Mouse (Mus musculus) erythroblast, embryonic 14.5 days (primary cell): ENCODE data around the gene Pusl1. TPM values are rescaled to one million over a fixed set of nuclear protein-coding genes. Genes with fewer than 3 reads are reported as not detected.

Experiments
- H3K27me3 ChIP-seq: 2 replicates; pipeline ENCODE4 v1.6.1; 2012; ENCODE audit warnings: inconsistent platforms; ENCODE audit not compliant: control insufficient read depth
- H3K36me3 ChIP-seq: 2 replicates; pipeline ENCODE4 v1.6.1; 2012; ENCODE audit warnings: mild to moderate bottlenecking, inconsistent platforms; ENCODE audit not compliant: control insufficient read depth
- H3K4me1 ChIP-seq: 2 replicates; pipeline ENCODE4 v1.6.1; 2012; ENCODE audit warnings: inconsistent platforms; ENCODE audit not compliant: control insufficient read depth
- H3K4me3 ChIP-seq: replicated peaks from 2 replicates; pipeline ENCODE3; 2012; ENCODE audit warnings: moderate library complexity, mild to moderate bottlenecking, inconsistent platforms
- H3K9me3 ChIP-seq: 2 replicates; pipeline ENCODE4 v1.6.1; 2012; ENCODE audit warnings: low read length, inconsistent platforms, mixed read lengths; ENCODE audit not compliant: control insufficient read depth
- GATA1 ChIP-seq: IDR thresholded peaks from 2 replicates; pipeline ENCODE4 v1.6.1; 2012; ENCODE audit warnings: low read length, inconsistent platforms, mixed read lengths
- TAL1 ChIP-seq: IDR thresholded peaks from 3 replicates; pipeline ENCODE4 v1.6.1; 2012; ENCODE audit warnings: low read length, inconsistent platforms, mixed read lengths
- polyA plus RNA-seq: library from polyadenylated mRNA; stranded (reverse); fragments of >175 nt; gene quantifications from 2 replicates; pipeline ENCODE4 v1.2.3, GENCODE M21; 2012

Pusl1 gene
- polyA plus RNA-seq: 2.1 and 3.5 TPM in 2 replicates

- peaks cover 57% of the 10 kb centered on the region for H3K36me3 ChIP-seq
- peaks cover 58% of the 10 kb centered on the region for H3K4me1 ChIP-seq
- no peaks in the 10 kb centered on the region for H3K27me3 ChIP-seq
- H3K4me3 ChIP-seq: peak within 1 kb of the TSS; percentile 89
- TF ChIP-seq TAL1 (no peak), GATA1 (no peak)
- no peaks in the 10 kb centered on the region for H3K9me3 ChIP-seq
These were observed at the start of gene Pusl1, which contains the start of gene Acap3 for GRCm38 (mm10) chr4:155891551-155892001. Pusl1 (minus strand) TSS chr4:155891781. Acap3 (plus strand) TSS chr4:155891822.

GRCm38 (mm10) chr4:155932031-155932430, 40.5 kb upstream of the Pusl1 start:
- Histone ChIP-seq H3K4me3 (no peak overlapping the region), H3K27me3 (peaks cover 21% of the 10 kb centered on the region), H3K36me3 (no peaks in the 10 kb centered on the region), H3K9me3 (no peaks in the 10 kb centered on the region), H3K4me1 (peaks cover 2% of the 10 kb centered on the region)
- no peak for TF ChIP-seq GATA1
- TF ChIP-seq TAL1: no peak

- TF ChIP-seq GATA1 (no peak), TAL1 (no peak)
These were observed 17.2 kb upstream of the Pusl1 start for GRCm38 (mm10) chr4:155908751-155909150.

GRCm38 (mm10) chr4:155908281-155908680, 16.7 kb upstream of the Pusl1 start:
- no peaks in the 10 kb centered on the region for H3K27me3 ChIP-seq
- peaks cover 41% of the 10 kb centered on the region for H3K36me3 ChIP-seq
- no peaks in the 10 kb centered on the region for H3K4me1 ChIP-seq
- no peak overlapping the region for H3K4me3 ChIP-seq
- H3K9me3 ChIP-seq: no peaks in the 10 kb centered on the region
- TF ChIP-seq GATA1: no peak
- TF ChIP-seq TAL1: no peak

More at GRCm38 (mm10) chr4:155908751-155909150, 17.2 kb upstream of the Pusl1 start:
- peaks cover 36% of the 10 kb centered on the region for H3K36me3 ChIP-seq
- H3K27me3 ChIP-seq: no peaks in the 10 kb centered on the region
- H3K9me3 ChIP-seq: no peaks in the 10 kb centered on the region
- no peaks in the 10 kb centered on the region for H3K4me1 ChIP-seq
- H3K4me3 ChIP-seq: no peak overlapping the region

DNA sequence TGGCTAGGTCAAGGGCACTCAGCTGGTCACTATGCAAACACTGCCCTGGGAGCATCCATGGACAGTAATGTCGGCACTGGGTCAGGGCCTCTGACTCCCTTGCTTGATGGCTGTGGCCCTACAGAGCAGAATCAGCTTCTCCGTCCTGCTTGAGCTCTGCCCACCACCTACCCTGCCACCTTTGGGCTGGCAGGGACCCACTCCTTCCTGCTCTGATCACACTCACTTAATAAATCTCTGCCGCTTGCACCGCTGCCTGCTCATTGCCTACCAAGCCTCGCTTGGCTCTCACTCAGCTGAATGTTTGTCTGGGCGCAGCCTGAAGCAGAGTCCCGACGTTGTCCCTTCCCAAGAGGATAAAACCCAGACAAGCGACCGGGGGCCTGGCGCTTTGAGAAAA, 15.4 kb upstream of the Pusl1 start:
- no peaks in the 10 kb centered on the region for H3K27me3 ChIP-seq
- no peak for TF ChIP-seq GATA1
- TF ChIP-seq TAL1: no peak
- no peaks in the 10 kb centered on the region for H3K4me1 ChIP-seq
- H3K36me3 ChIP-seq: peaks cover 54% of the 10 kb centered on the region
- no peak overlapping the region for H3K4me3 ChIP-seq
- H3K9me3 ChIP-seq: no peaks in the 10 kb centered on the region

GRCm38 (mm10) chr4:155906125-155906524, 14.5 kb upstream of the Pusl1 start:
- Histone ChIP-seq H3K36me3 (peaks cover 63% of the 10 kb centered on the region), H3K9me3 (no peaks in the 10 kb centered on the region), H3K4me1 (no peaks in the 10 kb centered on the region), H3K27me3 (no peaks in the 10 kb centered on the region), H3K4me3 (no peak overlapping the region)
- no peak for TF ChIP-seq TAL1
- TF ChIP-seq GATA1: no peak

DNA sequence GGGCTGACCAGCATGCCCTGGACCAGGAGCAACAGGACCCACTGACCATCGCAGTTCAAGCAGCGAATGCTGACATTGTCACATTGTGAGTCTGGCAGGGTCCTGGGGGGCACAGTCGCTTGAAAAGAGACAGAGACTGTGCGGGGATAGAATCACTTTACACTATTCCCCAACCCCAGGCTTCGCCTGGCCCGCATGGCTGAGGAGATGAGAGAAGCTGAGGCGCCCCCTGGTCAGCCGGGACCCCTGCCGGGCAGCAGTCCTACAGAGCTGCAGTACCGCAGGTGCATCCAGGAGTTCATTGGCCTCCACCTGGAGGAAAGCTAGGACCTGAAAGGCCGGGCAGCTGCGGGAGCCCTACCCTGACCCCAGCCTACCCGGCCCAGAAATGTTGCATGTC, 14.1 kb upstream of the Pusl1 start:
- peaks cover 68% of the 10 kb centered on the region for H3K36me3 ChIP-seq
- TF ChIP-seq GATA1: no peak
- H3K4me1 ChIP-seq: no peaks in the 10 kb centered on the region

DNA sequence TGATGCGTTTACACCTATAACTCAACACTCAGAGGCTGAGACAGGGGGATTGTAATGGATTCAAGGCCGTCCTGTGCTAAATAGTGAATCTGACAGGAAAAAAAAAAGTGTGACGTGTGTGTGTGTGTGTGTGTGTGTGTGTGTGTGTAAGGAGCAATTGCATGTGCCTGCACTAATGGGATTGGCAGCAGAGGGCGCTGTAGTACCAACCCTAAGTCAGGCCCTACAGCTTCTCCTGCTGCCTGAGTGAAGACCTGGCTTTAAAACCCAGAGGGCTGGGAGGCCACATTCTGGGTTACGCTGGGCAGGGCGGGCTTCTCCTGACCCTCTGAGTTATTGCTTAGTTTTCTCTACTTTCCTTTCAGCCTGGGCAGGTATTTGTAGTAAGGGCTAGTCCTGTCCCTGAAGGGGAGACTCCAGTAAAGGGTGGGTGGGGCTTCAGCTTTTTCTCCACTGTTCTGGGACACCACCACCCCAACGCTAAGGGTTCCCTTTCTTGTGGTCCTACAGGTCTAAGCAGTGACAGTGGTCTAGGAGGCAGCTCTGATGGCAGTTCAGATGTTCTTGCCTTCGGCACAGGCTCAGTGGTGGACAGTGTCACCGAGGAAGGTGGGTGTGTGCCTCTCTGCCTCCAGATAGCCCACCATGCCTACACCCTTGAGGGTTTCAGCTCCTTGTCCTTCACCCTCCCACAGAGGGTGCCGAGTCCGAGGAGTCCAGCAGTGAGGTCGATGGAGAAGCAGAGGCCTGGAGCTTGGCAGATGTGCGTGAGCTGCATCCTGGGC, 12.9 kb upstream of the Pusl1 start:
- H3K9me3 ChIP-seq: no peaks in the 10 kb centered on the region
- peaks cover 79% of the 10 kb centered on the region for H3K36me3 ChIP-seq
- no peaks in the 10 kb centered on the region for H3K27me3 ChIP-seq
- H3K4me3 ChIP-seq: no peak overlapping the region
- H3K4me1 ChIP-seq: no peaks in the 10 kb centered on the region
- TF ChIP-seq TAL1 (no peak), GATA1 (no peak)

More for the DNA sequence above, 14.1 kb upstream of the Pusl1 start:
- Histone ChIP-seq H3K27me3 (no peaks in the 10 kb centered on the region), H3K9me3 (no peaks in the 10 kb centered on the region), H3K4me3 (no peak overlapping the region)

- no peaks in the 10 kb centered on the region for H3K9me3 ChIP-seq
- peaks cover 91% of the 10 kb centered on the region for H3K36me3 ChIP-seq
- no peaks in the 10 kb centered on the region for H3K4me1 ChIP-seq
- H3K4me3 ChIP-seq: no peak overlapping the region
- H3K27me3 ChIP-seq: no peaks in the 10 kb centered on the region
- TF ChIP-seq GATA1 (no peak), TAL1 (no peak)
These were observed 11.7 kb upstream of the Pusl1 start for GRCm38 (mm10) chr4:155903246-155903645.
